Mouse (Mus musculus): Measurements from ENCODE around the gene Tcl1b2. TPM values are rescaled to one million over a fixed set of nuclear protein-coding genes. Genes with fewer than 3 reads are reported as not detected.
"Not testable (repeated sequence)": the region's sequence is repeated elsewhere in the genome, so short reads cannot be mapped to it uniquely, and the experiment has no call there.

The Tcl1b2 gene
- polyA plus RNA-seq, 1 experiment from 2014 or later, result not detected

DNA sequence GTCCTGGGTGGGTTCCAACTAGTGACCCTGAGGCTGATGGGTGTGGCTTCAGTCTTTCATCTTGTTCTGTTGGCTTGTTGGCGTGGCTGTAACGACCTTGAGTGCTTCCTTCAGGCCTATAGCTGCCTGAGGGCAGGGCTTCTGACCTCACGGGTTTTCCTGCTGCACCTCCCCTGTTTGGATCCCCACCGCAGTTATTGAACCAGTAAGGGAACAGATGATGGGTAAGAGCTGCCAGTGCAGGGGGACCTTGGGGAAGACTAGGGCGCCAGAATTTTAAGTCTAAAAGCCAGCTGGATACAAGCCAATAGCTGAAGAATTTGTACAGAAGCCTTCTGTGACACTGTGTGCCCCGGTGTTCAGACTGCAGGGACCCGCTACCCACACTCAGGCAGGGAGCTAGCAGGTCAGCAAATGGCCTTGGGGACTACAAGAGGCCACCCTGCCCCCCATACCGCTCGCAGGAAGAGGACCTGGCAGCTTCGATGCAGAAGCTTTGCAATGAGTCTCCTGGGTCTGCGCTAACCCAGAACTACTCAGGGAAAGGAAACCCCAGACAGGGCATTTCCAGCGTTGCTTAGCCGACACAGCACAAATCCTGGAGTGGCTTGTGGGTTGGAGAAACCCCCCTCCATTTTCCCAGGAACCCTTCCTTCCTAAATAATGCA, 33.4 kb upstream of the Tcl1b2 start:
- ATAC-seq (ENCODE audit: low read depth), result 0 out of 2 replicates have a peak, but pooled peaks have one; percentile 44
- Histone ChIP-seq H3K9ac (ENCODE audit: low read depth, low read length) (no peak overlapping the region), H3K36me3 (ENCODE audit: control insufficient read depth, insufficient read depth, low read length) (no peaks in the 10 kb centered on the region), H3K27ac (replicated peaks; ENCODE audit: low read depth, low read length) (0 out of 2 replicates have a peak overlapping the region, but pooled peaks have one; percentile 28), H3K4me1 (ENCODE audit: control insufficient read depth, insufficient read depth, low read length) (peaks cover 12% of the 10 kb centered on the region; the same call in 1 of the 2 replicates), H3K4me2 (ENCODE audit: low read depth, low read length) (peak overlapping the region; percentile 26; the same call in 1 of the 2 replicates), H3K9me3 (ENCODE audit: control insufficient read depth, low read length) (no peaks in the 10 kb centered on the region), H3K4me3 (ENCODE audit: low read depth, low read length) (no peak overlapping the region), H3K27me3 (replicated peaks; ENCODE audit: control insufficient read depth, insufficient read depth, low read length) (no peaks in the 10 kb centered on the region)
- peak; percentile 53 for DNase-seq (ENCODE audit: low spot score)
- 23% methylated on average over 13 of the region's 13 CpGs for WGBS

- H3K36me3 ChIP-seq (ENCODE audit: control insufficient read depth, insufficient read depth, low read length), result no peaks in the 10 kb centered on the region
- no peaks in the 10 kb centered on the region for H3K9me3 ChIP-seq (ENCODE audit: control insufficient read depth, low read length)
- H3K4me3 ChIP-seq (ENCODE audit: low read depth, low read length), result no peak overlapping the region
- no peak overlapping the region for H3K4me2 ChIP-seq (ENCODE audit: low read depth, low read length)
- H3K9ac ChIP-seq (ENCODE audit: low read depth, low read length), result no peak overlapping the region
- no peaks in the 10 kb centered on the region for H3K27me3 ChIP-seq (replicated peaks; ENCODE audit: control insufficient read depth, insufficient read depth, low read length)
- DNase-seq (ENCODE audit: low spot score) (no peak), ATAC-seq (ENCODE audit: low read depth) (no peak)
- peaks cover 12% of the 10 kb centered on the region; the same call in 1 of the 2 replicates for H3K4me1 ChIP-seq (ENCODE audit: control insufficient read depth, insufficient read depth, low read length)
- WGBS, result 90% methylated on average over 1 of the region's 1 CpGs
- H3K27ac ChIP-seq (replicated peaks; ENCODE audit: low read depth, low read length), result no peak overlapping the region
These were observed 29.2 kb upstream of the Tcl1b2 start for GRCm38 (mm10) chr12:105116648-105117047.

- H3K36me3 ChIP-seq (ENCODE audit: control insufficient read depth, insufficient read depth, low read length), result no peaks in the 10 kb centered on the region
- ATAC-seq (ENCODE audit: low read depth) (no peak), DNase-seq (ENCODE audit: low spot score) (no peak)
- H3K27ac ChIP-seq (replicated peaks; ENCODE audit: low read depth, low read length), result no peak overlapping the region
- no peak overlapping the region for H3K9ac ChIP-seq (ENCODE audit: low read depth, low read length)
- H3K4me2 ChIP-seq (ENCODE audit: low read depth, low read length), result no peak overlapping the region
- H3K4me3 ChIP-seq (ENCODE audit: low read depth, low read length), result no peak overlapping the region
- H3K27me3 ChIP-seq (replicated peaks; ENCODE audit: control insufficient read depth, insufficient read depth, low read length), result no peaks in the 10 kb centered on the region
- no peaks in the 10 kb centered on the region for H3K9me3 ChIP-seq (ENCODE audit: control insufficient read depth, low read length)
- 89% methylated on average over 6 of the region's 6 CpGs for WGBS
- no peaks in the 10 kb centered on the region for H3K4me1 ChIP-seq (ENCODE audit: control insufficient read depth, insufficient read depth, low read length)
These were observed 20.5 kb upstream of the Tcl1b2 start for GRCm38 (mm10) chr12:105125362-105125761.

DNA sequence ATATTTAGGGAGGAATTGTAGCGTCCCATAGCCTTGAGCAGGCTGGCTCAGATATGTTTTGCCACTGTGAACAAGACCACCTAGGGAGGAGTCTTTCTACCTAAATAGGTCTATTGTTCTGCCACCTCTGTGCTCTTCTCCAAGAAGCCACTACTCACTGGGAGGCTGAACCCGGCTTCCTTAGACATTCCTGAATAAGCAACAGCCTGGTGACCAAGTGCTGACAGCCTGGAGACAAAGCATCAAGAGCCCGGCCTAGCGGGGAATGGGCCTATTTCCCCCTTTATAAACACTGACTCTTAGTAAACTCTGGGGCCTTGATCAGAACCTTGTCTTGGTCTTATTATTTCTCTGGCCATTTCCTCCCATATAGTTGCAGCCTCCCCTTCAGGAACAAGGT, 19.3 kb upstream of the Tcl1b2 start:
- no peaks in the 10 kb centered on the region for H3K9me3 ChIP-seq (ENCODE audit: control insufficient read depth, low read length)
- 40% methylated on average over 4 of the region's 4 CpGs for WGBS
- DNase-seq (ENCODE audit: low spot score) (no peak), ATAC-seq (ENCODE audit: low read depth) (no peak)
- no peak overlapping the region for H3K9ac ChIP-seq (ENCODE audit: low read depth, low read length)
- no peaks in the 10 kb centered on the region for H3K36me3 ChIP-seq (ENCODE audit: control insufficient read depth, insufficient read depth, low read length)
- no peak overlapping the region for H3K4me3 ChIP-seq (ENCODE audit: low read depth, low read length)
- H3K27ac ChIP-seq (replicated peaks; ENCODE audit: low read depth, low read length), result no peak overlapping the region
- no peaks in the 10 kb centered on the region for H3K27me3 ChIP-seq (replicated peaks; ENCODE audit: control insufficient read depth, insufficient read depth, low read length)
- no peaks in the 10 kb centered on the region for H3K4me1 ChIP-seq (ENCODE audit: control insufficient read depth, insufficient read depth, low read length)
- no peak overlapping the region for H3K4me2 ChIP-seq (ENCODE audit: low read depth, low read length)

GRCm38 (mm10) chr12:105127607-105128006, 18.2 kb upstream of the Tcl1b2 start:
- Histone ChIP-seq H3K4me1 (ENCODE audit: control insufficient read depth, insufficient read depth, low read length) (no peaks in the 10 kb centered on the region), H3K9ac (ENCODE audit: low read depth, low read length) (no peak overlapping the region), H3K4me2 (ENCODE audit: low read depth, low read length) (no peak overlapping the region), H3K4me3 (ENCODE audit: low read depth, low read length) (no peak overlapping the region), H3K9me3 (ENCODE audit: control insufficient read depth, low read length) (no peaks in the 10 kb centered on the region), H3K27ac (replicated peaks; ENCODE audit: low read depth, low read length) (no peak overlapping the region), H3K27me3 (replicated peaks; ENCODE audit: control insufficient read depth, insufficient read depth, low read length) (no peaks in the 10 kb centered on the region), H3K36me3 (ENCODE audit: control insufficient read depth, insufficient read depth, low read length) (no peaks in the 10 kb centered on the region)
- 88% methylated on average over 2 of the region's 2 CpGs for WGBS
- ATAC-seq (ENCODE audit: low read depth) (no peak), DNase-seq (ENCODE audit: low spot score) (no peak)

- not testable (repeated sequence) for ATAC-seq (ENCODE audit: low read depth); H3K9me3 ChIP-seq (ENCODE audit: control insufficient read depth, low read length); H3K4me1 ChIP-seq (ENCODE audit: control insufficient read depth, insufficient read depth, low read length); DNase-seq (ENCODE audit: low spot score); H3K4me2 ChIP-seq (ENCODE audit: low read depth, low read length); H3K36me3 ChIP-seq (ENCODE audit: control insufficient read depth, insufficient read depth, low read length); H3K27me3 ChIP-seq (replicated peaks; ENCODE audit: control insufficient read depth, insufficient read depth, low read length); H3K9ac ChIP-seq (ENCODE audit: low read depth, low read length); H3K4me3 ChIP-seq (ENCODE audit: low read depth, low read length); H3K27ac ChIP-seq (replicated peaks; ENCODE audit: low read depth, low read length)
- WGBS, result 64% methylated on average over 3 of the region's 3 CpGs
These were observed 16.2 kb upstream of the Tcl1b2 start for GRCm38 (mm10) chr12:105129494-105130205.

DNA sequence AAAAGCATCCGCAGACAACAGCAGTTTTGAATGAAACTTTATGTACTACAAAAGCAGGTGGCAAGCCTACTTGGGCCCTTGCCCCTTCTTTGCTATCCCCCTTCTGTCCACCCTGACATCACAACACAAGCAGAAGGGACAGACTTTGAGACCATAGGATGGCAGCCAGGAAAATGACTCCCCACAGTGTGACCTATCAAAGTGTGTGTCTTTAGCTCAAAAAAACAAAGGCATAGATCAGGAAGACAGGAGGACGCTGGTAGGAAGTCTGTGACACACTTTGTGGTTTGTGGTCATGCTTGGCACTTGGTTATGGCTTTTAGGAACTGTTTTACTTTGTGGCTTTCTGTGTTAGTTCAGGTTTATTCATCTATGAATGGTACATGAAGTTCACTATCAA, 11.6 kb upstream of the Tcl1b2 start:
- not testable (repeated sequence) for ATAC-seq (ENCODE audit: low read depth); DNase-seq (ENCODE audit: low spot score); H3K9me3 ChIP-seq (ENCODE audit: control insufficient read depth, low read length); H3K36me3 ChIP-seq (ENCODE audit: control insufficient read depth, insufficient read depth, low read length); H3K4me2 ChIP-seq (ENCODE audit: low read depth, low read length); H3K27me3 ChIP-seq (replicated peaks; ENCODE audit: control insufficient read depth, insufficient read depth, low read length); H3K4me3 ChIP-seq (ENCODE audit: low read depth, low read length); H3K9ac ChIP-seq (ENCODE audit: low read depth, low read length); H3K27ac ChIP-seq (replicated peaks; ENCODE audit: low read depth, low read length); H3K4me1 ChIP-seq (ENCODE audit: control insufficient read depth, insufficient read depth, low read length)
- WGBS, result 67% methylated on average over 2 of the region's 2 CpGs

- 69% methylated on average over 4 of the region's 4 CpGs for WGBS
- not testable (repeated sequence) for H3K4me1 ChIP-seq (ENCODE audit: control insufficient read depth, insufficient read depth, low read length); H3K4me3 ChIP-seq (ENCODE audit: low read depth, low read length); DNase-seq (ENCODE audit: low spot score); ATAC-seq (ENCODE audit: low read depth); H3K36me3 ChIP-seq (ENCODE audit: control insufficient read depth, insufficient read depth, low read length); H3K27ac ChIP-seq (replicated peaks; ENCODE audit: low read depth, low read length); H3K27me3 ChIP-seq (replicated peaks; ENCODE audit: control insufficient read depth, insufficient read depth, low read length); H3K9ac ChIP-seq (ENCODE audit: low read depth, low read length); H3K9me3 ChIP-seq (ENCODE audit: control insufficient read depth, low read length); H3K4me2 ChIP-seq (ENCODE audit: low read depth, low read length)
These were observed 11.0 kb upstream of the Tcl1b2 start for GRCm38 (mm10) chr12:105134826-105135225.

All from embryonic facial prominence, embryonic 14.5 days (tissue).